Mouse (Mus musculus) midbrain, embryonic 16.5 days (tissue): ENCODE measurements at regions not wholly inside any gene's neighbourhood (a gene's known extent, or its start where the extent isn't known, plus 50 kb on each side); places are given as distances from the start of the nearest gene placed in this dataset.

Experiments
- ATAC-seq: fragments of 200-750 bp; cut with Nextera tagmentation; 2 replicates; pipeline ENCODE4 v1.8.0; 2017; ENCODE audit warnings: moderate TSS enrichment
- H3K27ac ChIP-seq: fragments of 300-500 bp; sonication (generic); 2 replicates; pipeline ENCODE4 v1.5.1; 2014; ENCODE audit warnings: mild to moderate bottlenecking, low read length, mixed read lengths
- H3K27me3 ChIP-seq: fragments of 300-500 bp; sonication (generic); 2 replicates; pipeline ENCODE4 v1.6.1; 2014; ENCODE audit warnings: low read depth, low read length, mixed read lengths; ENCODE audit not compliant: control insufficient read depth, insufficient read depth
- H3K36me3 ChIP-seq: fragments of 300-500 bp; sonication (generic); 2 replicates; pipeline ENCODE4 v1.6.1; 2014; ENCODE audit warnings: mild to moderate bottlenecking, low read length, moderate library complexity, mixed read lengths; ENCODE audit not compliant: control insufficient read depth, insufficient read depth
- H3K4me1 ChIP-seq: fragments of 300-500 bp; sonication (generic); 2 replicates; pipeline ENCODE4 v1.6.1; 2014; ENCODE audit warnings: mild to moderate bottlenecking, low read length, mixed read lengths; ENCODE audit not compliant: control insufficient read depth, insufficient read depth
- H3K4me2 ChIP-seq: fragments of 300-500 bp; sonication (generic); 2 replicates; pipeline ENCODE4 v1.6.1; 2014; ENCODE audit warnings: mild to moderate bottlenecking, low read length, mixed read lengths
- H3K4me3 ChIP-seq: fragments of 300-500 bp; sonication (generic); 2 replicates; pipeline ENCODE4 v1.5.1; 2014; ENCODE audit warnings: low read depth, mild to moderate bottlenecking, low read length, moderate library complexity, mixed read lengths
- H3K9ac ChIP-seq: fragments of 300-500 bp; sonication (generic); 2 replicates; pipeline ENCODE4 v1.6.1; 2014; ENCODE audit warnings: low read depth, low read length, mixed read lengths
- H3K9me3 ChIP-seq: fragments of 300-500 bp; sonication (generic); replicated peaks from 2 replicates; pipeline ENCODE4 v1.6.1; 2014; ENCODE audit warnings: mild to moderate bottlenecking, low read length, mixed read lengths; ENCODE audit not compliant: control insufficient read depth, poor library complexity, severe bottlenecking
- WGBS: fragments of 180-500 bp; shearing (Covaris S2); extraction: QIAGEN DNeasy Blood & Tissue Kit; methylation state at CpG from one replicate; pipeline ENCODE4 v1.1.7; 2014; 5-methylcytosine and 5-hydroxymethylcytosine counted together

GRCm38 (mm10) chr3:10697698-10698452 is 362.4 kb upstream of the Gm38303 start:
- Histone ChIP-seq H3K9me3 (no peaks in the 10 kb centered on the region), H3K4me3 (no peak overlapping the region), H3K4me2 (no peak overlapping the region), H3K27me3 (no peaks in the 10 kb centered on the region), H3K27ac (no peak overlapping the region), H3K4me1 (no peaks in the 10 kb centered on the region), H3K36me3 (no peaks in the 10 kb centered on the region), H3K9ac (no peak overlapping the region)
- peak; percentile 62; the same call in 1 of the 2 replicates for ATAC-seq
- WGBS: 38% methylated on average over 7 of the region's 7 CpGs

- Histone ChIP-seq H3K27me3 (no peaks in the 10 kb centered on the region), H3K36me3 (no peaks in the 10 kb centered on the region), H3K4me3 (no peak overlapping the region), H3K4me2 (no peak overlapping the region), H3K27ac (peak overlapping the region; percentile 48), H3K9ac (no peak overlapping the region), H3K9me3 (no peaks in the 10 kb centered on the region), H3K4me1 (peaks cover 16% of the 10 kb centered on the region)
- ATAC-seq: peak; percentile 49
- 36% methylated on average over 4 of the region's 4 CpGs for WGBS
These were observed 350.0 kb upstream of the Gm38303 start for GRCm38 (mm10) chr3:10685501-10685951.

- Histone ChIP-seq H3K4me3 (no peak overlapping the region), H3K4me1 (peaks cover 16% of the 10 kb centered on the region), H3K27ac (0 out of 2 replicates have a peak overlapping the region, but pooled peaks have one; percentile 48), H3K27me3 (no peaks in the 10 kb centered on the region), H3K9me3 (no peaks in the 10 kb centered on the region), H3K4me2 (no peak overlapping the region), H3K9ac (no peak overlapping the region), H3K36me3 (no peaks in the 10 kb centered on the region)
- peak; percentile 90 for ATAC-seq
- WGBS: 50% methylated on average over 6 of the region's 6 CpGs
These were observed 349.5 kb upstream of the Gm38303 start for GRCm38 (mm10) chr3:10684885-10685500.

GRCm38 (mm10) chr3:10681938-10682337 is 346.5 kb upstream of the Gm38303 start:
- Histone ChIP-seq H3K9ac (no peak overlapping the region), H3K27me3 (no peaks in the 10 kb centered on the region), H3K4me3 (no peak overlapping the region), H3K36me3 (no peaks in the 10 kb centered on the region), H3K27ac (no peak overlapping the region), H3K9me3 (no peaks in the 10 kb centered on the region), H3K4me1 (peaks cover 16% of the 10 kb centered on the region), H3K4me2 (no peak overlapping the region)
- ATAC-seq: no peak

GRCm38 (mm10) chr3:10647975-10648511 is 312.6 kb upstream of the Gm38303 start:
- Histone ChIP-seq H3K9me3 (no peaks in the 10 kb centered on the region), H3K27me3 (no peaks in the 10 kb centered on the region), H3K4me2 (no peak overlapping the region), H3K27ac (no peak overlapping the region), H3K4me3 (no peak overlapping the region), H3K4me1 (no peaks in the 10 kb centered on the region), H3K9ac (no peak overlapping the region), H3K36me3 (no peaks in the 10 kb centered on the region)
- WGBS: 84% methylated on average over 3 of the region's 3 CpGs
- no peak for ATAC-seq
